Mouse (Mus musculus) limb, embryonic 10.5 days (tissue): Measurements from ENCODE around the gene Nod1. TPM values are rescaled to one million over a fixed set of nuclear protein-coding genes. Genes with fewer than 3 reads are reported as not detected.
A peak's percentile ranks its signal among the peaks of the same experiment; 100 is the strongest.
"Not testable (repeated sequence)": the region's sequence is repeated elsewhere in the genome, so short reads cannot be mapped to it uniquely, and the experiment has no call there.

Experiments used
- DNase-seq: peaks from one replicate; pipeline ENCODE4 v3.0.0-alpha.2; 2017; ENCODE audit warnings: low spot score
- H3K27ac ChIP-seq: fragments of 300-500 bp; sonication (generic); 2 replicates; pipeline ENCODE4 v1.5.1; 2016; ENCODE audit warnings: mild to moderate bottlenecking
- H3K27me3 ChIP-seq: fragments of 300-500 bp; sonication (generic); 2 replicates; pipeline ENCODE4 v1.6.1; 2016; ENCODE audit warnings: low read depth, mild to moderate bottlenecking; ENCODE audit not compliant: poor library complexity, severe bottlenecking
- H3K36me3 ChIP-seq: fragments of 300-500 bp; sonication (generic); 2 replicates; pipeline ENCODE4 v1.6.1; 2016; ENCODE audit warnings: mild to moderate bottlenecking, moderate library complexity
- H3K4me1 ChIP-seq: fragments of 300-500 bp; sonication (generic); 2 replicates; pipeline ENCODE4 v1.6.1; 2016
- H3K4me3 ChIP-seq: fragments of 300-500 bp; sonication (generic); 2 replicates; pipeline ENCODE4 v1.5.1; 2016; ENCODE audit warnings: mild to moderate bottlenecking, moderate library complexity
- H3K9me3 ChIP-seq: fragments of 300-500 bp; sonication (generic); replicated peaks from 2 replicates; pipeline ENCODE4 v1.6.1; 2016; ENCODE audit warnings: mild to moderate bottlenecking
- WGBS: fragments of 180-500 bp; shearing (Covaris S2); methylation state at CpG from one replicate; pipeline ENCODE4 v1.1.7; 2016; 5-methylcytosine and 5-hydroxymethylcytosine counted together
- polyA plus RNA-seq: library from polyadenylated mRNA; unstranded; fragments of >200 nt; fragmentation: Nextera tagmentation; extraction: Ambion mirVana; gene quantifications from 2 replicates; pipeline ENCODE4 v1.2.1, GENCODE M21; 2016

Gene Nod1
- polyA plus RNA-seq, 1 experiment from 2014 or later = 1.7 TPM

- WGBS = 77% methylated on average over 9 of the region's 9 CpGs
- no peaks in the 10 kb centered on the region for H3K9me3 ChIP-seq
- no peak for DNase-seq
- peaks cover 48% of the 10 kb centered on the region for H3K27me3 ChIP-seq
- H3K4me3 ChIP-seq = no peak overlapping the region
- H3K36me3 ChIP-seq = no peaks in the 10 kb centered on the region
- 0 out of 2 replicates have a peak, but pooled peaks cover 14% of the 10 kb centered on the region for H3K4me1 ChIP-seq
- H3K27ac ChIP-seq = no peak overlapping the region
Measured at GRCm38 (mm10) chr6:54970506-54970905, 1.9 kb downstream of the Nod1 start.

DNA sequence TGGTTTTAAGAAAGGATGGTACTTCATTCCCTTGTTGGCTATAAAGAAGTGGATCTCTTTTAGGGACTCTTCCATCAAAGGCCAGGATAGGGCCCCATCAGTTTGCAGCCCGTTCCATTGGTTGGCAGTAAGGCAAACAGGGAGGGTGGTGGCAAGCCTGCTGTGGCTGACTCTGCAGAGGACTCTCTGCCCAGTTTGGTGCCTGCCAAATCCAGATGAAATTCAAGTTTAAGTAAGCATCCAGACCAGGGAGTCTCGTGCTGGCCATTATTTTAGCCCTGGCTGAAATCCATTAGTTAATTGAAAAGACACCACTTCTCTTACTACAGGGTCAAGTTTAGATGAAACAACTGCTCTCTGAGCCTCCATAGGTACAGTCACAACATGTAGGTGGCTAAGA lies 2.6 kb downstream of the Nod1 start:
- 73% methylated on average over 2 of the region's 2 CpGs for WGBS
- H3K4me3 ChIP-seq = no peak overlapping the region
- H3K27ac ChIP-seq = no peak overlapping the region
- H3K27me3 ChIP-seq = peaks cover 46% of the 10 kb centered on the region
- H3K36me3 ChIP-seq = no peaks in the 10 kb centered on the region
- DNase-seq = no peak
- no peaks in the 10 kb centered on the region for H3K9me3 ChIP-seq
- 0 out of 2 replicates have a peak, but pooled peaks cover 14% of the 10 kb centered on the region for H3K4me1 ChIP-seq

DNA sequence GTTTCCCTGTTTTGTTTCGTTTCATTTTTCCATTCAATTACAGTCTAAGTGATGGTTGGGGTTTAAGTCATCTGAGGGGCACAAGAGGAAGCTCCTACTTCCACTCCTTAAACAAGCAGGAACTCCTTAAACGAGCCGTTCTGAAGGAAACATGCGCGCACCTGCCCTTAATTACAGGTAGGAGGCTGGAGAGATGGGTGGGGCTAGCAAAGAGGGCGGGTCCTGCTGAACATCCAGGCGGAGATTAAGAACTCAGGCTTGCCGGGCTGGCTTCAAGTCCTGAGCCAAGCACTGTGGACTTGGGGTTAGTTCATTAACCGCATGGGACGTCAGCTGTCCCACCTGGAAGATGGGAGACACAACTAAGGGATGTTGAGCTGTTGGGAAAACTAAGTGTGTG lies 4.8 kb downstream of the Nod1 start:
- Histone ChIP-seq H3K36me3 (no peaks in the 10 kb centered on the region), H3K27me3 (peaks cover 30% of the 10 kb centered on the region), H3K4me1 (0 out of 2 replicates have a peak, but pooled peaks cover 14% of the 10 kb centered on the region), H3K9me3 (no peaks in the 10 kb centered on the region), H3K4me3 (0 out of 2 replicates have a peak overlapping the region, but pooled peaks have one; percentile 6), H3K27ac (no peak overlapping the region)
- WGBS = 29% methylated on average over 10 of the region's 10 CpGs
- DNase-seq = no peak

DNA sequence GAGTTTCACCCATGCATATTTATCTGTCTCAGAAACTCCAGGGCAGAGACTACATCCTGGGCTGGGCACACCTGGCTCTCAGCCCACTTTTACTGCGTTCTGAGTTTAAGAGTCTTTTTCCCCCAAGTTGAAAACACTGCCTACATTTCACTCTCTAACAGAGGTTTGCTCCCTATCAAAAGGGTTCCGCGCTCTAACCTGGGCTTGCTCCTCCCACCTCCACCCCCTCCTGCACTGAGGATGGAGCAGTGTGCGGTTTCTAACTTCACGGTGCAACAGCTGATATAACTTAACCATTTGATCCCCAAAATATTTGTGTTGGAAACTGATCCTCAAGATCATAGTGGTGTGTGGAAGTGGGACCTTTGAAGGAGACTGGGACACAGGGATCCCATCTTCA lies 7.2 kb downstream of the Nod1 start:
- Histone ChIP-seq H3K4me1 (0 out of 2 replicates have a peak, but pooled peaks cover 6% of the 10 kb centered on the region), H3K36me3 (no peaks in the 10 kb centered on the region), H3K4me3 (no peak overlapping the region), H3K27ac (no peak overlapping the region), H3K27me3 (peaks cover 16% of the 10 kb centered on the region), H3K9me3 (no peaks in the 10 kb centered on the region)
- DNase-seq = no peak
- WGBS = 61% methylated on average over 5 of the region's 5 CpGs

GRCm38 (mm10) chr6:54964755-54965154 lies 7.7 kb downstream of the Nod1 start:
- Histone ChIP-seq H3K36me3 (no peaks in the 10 kb centered on the region), H3K27ac (no peak overlapping the region), H3K27me3 (peaks cover 12% of the 10 kb centered on the region), H3K4me1 (0 out of 2 replicates have a peak, but pooled peaks cover 6% of the 10 kb centered on the region), H3K4me3 (no peak overlapping the region), H3K9me3 (no peaks in the 10 kb centered on the region)
- 45% methylated on average over 1 of the region's 1 CpGs for WGBS
- no peak for DNase-seq

DNA sequence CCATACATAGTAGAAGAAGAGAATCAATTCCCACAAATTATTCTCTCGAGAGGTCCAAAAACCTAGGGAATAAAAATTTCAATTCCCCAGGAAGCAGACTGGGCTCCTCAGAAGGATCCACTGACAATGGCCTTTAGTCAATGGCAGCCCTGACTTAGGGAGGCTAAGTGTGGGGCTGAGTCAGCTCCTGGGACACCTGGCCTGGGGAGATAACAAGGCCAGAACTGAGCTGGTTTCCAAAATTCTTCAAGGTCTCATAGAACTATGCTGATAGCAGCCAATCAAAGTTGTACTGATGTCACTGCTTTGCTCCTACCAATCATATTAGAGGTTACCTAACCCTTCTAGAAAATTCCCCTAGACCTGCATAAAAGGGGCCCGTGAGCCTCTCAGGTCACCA lies 8.8 kb downstream of the Nod1 start:
- Histone ChIP-seq H3K27ac (no peak overlapping the region), H3K27me3 (peaks cover 10% of the 10 kb centered on the region), H3K4me1 (0 out of 2 replicates have a peak, but pooled peaks cover 6% of the 10 kb centered on the region), H3K36me3 (no peaks in the 10 kb centered on the region), H3K9me3 (no peaks in the 10 kb centered on the region), H3K4me3 (no peak overlapping the region)
- 86% methylated on average over 2 of the region's 2 CpGs for WGBS
- no peak for DNase-seq

DNA sequence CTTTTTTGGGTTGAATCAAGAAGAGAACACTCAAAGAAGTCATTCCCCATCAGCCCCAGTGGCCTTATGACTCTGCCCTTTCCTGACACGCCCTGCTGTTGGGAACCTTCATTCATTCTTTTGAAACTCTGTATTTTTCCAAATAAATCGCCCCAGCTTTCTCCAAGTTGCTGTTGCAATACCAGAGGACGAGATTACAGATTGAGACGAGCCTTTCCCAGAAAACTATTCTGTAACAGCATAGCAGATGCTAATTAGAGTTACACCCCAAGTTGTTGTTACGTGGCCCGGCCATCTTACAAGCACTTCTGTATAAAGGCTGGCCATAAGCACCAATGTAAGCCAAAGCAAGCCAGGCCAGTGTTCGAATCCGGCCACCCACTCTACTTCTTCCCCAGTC lies 14.8 kb downstream of the Nod1 start:
- Histone ChIP-seq H3K4me3 (no peak overlapping the region), H3K27ac (no peak overlapping the region), H3K4me1 (no peaks in the 10 kb centered on the region), H3K27me3 (no peaks in the 10 kb centered on the region), H3K36me3 (no peaks in the 10 kb centered on the region), H3K9me3 (no peaks in the 10 kb centered on the region)
- 87% methylated on average over 8 of the region's 8 CpGs for WGBS
- DNase-seq = no peak

DNA sequence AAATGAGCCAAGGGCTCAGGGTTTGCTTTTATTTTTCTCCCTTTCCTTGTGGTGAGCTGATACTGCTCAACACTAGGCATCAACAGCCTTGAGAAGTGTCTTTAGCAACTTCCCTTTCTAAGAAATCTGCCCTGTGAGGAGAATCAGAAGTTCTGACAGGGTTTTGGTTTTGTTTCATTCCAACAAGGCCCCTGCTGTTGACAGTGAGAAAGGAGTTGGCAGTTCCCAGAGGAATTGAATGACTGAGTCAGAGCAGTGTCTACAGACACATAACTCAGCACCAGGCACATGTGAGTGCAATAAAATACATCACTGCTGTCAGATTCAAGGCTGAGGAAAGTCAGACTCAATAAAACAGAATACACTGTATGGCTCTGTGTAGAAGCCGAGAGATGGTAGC lies 16.0 kb downstream of the Nod1 start:
- Histone ChIP-seq H3K9me3 (no peaks in the 10 kb centered on the region), H3K4me1 (no peaks in the 10 kb centered on the region), H3K4me3 (no peak overlapping the region), H3K36me3 (no peaks in the 10 kb centered on the region), H3K27ac (no peak overlapping the region), H3K27me3 (no peaks in the 10 kb centered on the region)
- DNase-seq = no peak
- WGBS = 80% methylated on average over 1 of the region's 1 CpGs

DNA sequence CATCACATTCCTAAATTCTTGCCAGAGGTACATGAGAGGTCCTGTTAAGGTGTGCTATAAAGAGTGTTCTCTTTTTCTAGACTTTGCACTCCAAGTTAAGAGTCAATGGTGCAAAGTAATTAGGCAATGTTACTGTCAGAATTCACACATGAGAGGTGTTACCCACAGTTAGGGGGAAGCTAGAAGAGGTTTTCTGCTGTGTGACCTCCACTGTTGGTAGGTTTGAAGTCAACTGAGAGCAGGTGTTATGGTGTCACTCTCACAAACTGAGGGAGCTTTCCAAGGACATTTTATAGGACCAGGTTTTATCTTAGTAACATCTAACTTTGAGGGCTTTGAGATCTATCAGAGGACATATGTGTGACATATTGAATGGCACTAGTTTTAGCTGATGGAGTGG lies 16.5 kb downstream of the Nod1 start:
- DNase-seq = no peak
- no peaks in the 10 kb centered on the region for H3K4me1 ChIP-seq
- no peak overlapping the region for H3K4me3 ChIP-seq
- H3K27me3 ChIP-seq = no peaks in the 10 kb centered on the region
- no peaks in the 10 kb centered on the region for H3K36me3 ChIP-seq
- H3K27ac ChIP-seq = no peak overlapping the region
- no peaks in the 10 kb centered on the region for H3K9me3 ChIP-seq

GRCm38 (mm10) chr6:54954659-54955414 lies 17.6 kb downstream of the Nod1 start:
- Histone ChIP-seq H3K9me3 (no peaks in the 10 kb centered on the region), H3K4me3 (no peak overlapping the region), H3K27ac (no peak overlapping the region), H3K27me3 (no peaks in the 10 kb centered on the region), H3K36me3 (no peaks in the 10 kb centered on the region), H3K4me1 (no peaks in the 10 kb centered on the region)
- no peak for DNase-seq
- 86% methylated on average over 10 of the region's 10 CpGs for WGBS

- WGBS = 86% methylated on average over 4 of the region's 4 CpGs
Measured at GRCm38 (mm10) chr6:54953399-54953798, 19.0 kb downstream of the Nod1 start.

GRCm38 (mm10) chr6:54952542-54952941 lies 19.9 kb downstream of the Nod1 start:
- H3K27ac ChIP-seq = no peak overlapping the region
- no peaks in the 10 kb centered on the region for H3K36me3 ChIP-seq
- no peaks in the 10 kb centered on the region for H3K9me3 ChIP-seq
- H3K27me3 ChIP-seq = no peaks in the 10 kb centered on the region
- no peak for DNase-seq
- H3K4me3 ChIP-seq = no peak overlapping the region
- WGBS = 96% methylated on average over 3 of the region's 3 CpGs
- H3K4me1 ChIP-seq = no peaks in the 10 kb centered on the region

More at GRCm38 (mm10) chr6:54953399-54953798, 19.0 kb downstream of the Nod1 start:
- not testable (repeated sequence) for H3K27me3 ChIP-seq, H3K36me3 ChIP-seq, H3K4me3 ChIP-seq, H3K9me3 ChIP-seq, DNase-seq, H3K27ac ChIP-seq, H3K4me1 ChIP-seq

- H3K27me3 ChIP-seq = peaks cover 19% of the 10 kb centered on the region
- no peak overlapping the region for H3K4me3 ChIP-seq
- H3K9me3 ChIP-seq = no peaks in the 10 kb centered on the region
- no peaks in the 10 kb centered on the region for H3K36me3 ChIP-seq
- H3K4me1 ChIP-seq = peaks cover 10% of the 10 kb centered on the region
- WGBS = 89% methylated on average over 5 of the region's 5 CpGs
- no peak for DNase-seq
- no peak overlapping the region for H3K27ac ChIP-seq
Measured at GRCm38 (mm10) chr6:54948682-54949081, 23.7 kb downstream of the Nod1 start.
